Mouse (Mus musculus) heart, postnatal 0 days (tissue): ENCODE data around the gene Mrps7.

Experiments
- CTCF ChIP-seq: IDR thresholded peaks from 2 replicates; pipeline ENCODE4 v1.5.1; 2016; ENCODE audit warnings: antibody characterized with exemption, control low read depth, low read depth
- EP300 ChIP-seq: IDR thresholded peaks from 2 replicates; pipeline ENCODE4 v1.6.1; 2016; ENCODE audit warnings: antibody characterized with exemption, low read depth

DNA sequence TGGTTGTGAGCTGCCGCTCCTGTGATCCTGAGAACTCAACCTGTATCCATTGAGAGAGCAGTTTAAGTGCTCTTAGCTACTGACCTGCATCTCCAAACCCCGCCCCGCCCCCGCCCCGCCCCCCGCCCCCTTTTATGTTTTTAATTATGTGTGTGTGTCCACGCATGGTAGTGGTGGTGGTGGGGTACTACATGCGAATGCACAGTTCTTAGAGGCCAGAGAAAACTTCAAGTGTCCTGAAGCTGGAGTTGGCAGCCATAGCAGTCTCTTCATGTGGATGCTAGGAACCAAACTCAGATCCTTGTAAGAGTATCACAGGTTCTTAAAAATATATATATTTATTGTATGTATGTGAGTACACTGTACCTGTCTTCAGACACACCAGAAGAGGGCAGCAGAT, 31.8 kb downstream of the Mrps7 start:
- TF ChIP-seq CTCF (no peak), EP300 (no peak)
